Comparison of ENCODE assay signal across 10 mouse cellular contexts in genomic region chr7:126795387-126796317, GRCm38 (mm10). TPM values are rescaled to one million over a fixed set of nuclear protein-coding genes. Genes with fewer than 3 reads are reported as not detected.
A peak's percentile ranks its signal among the peaks of the same experiment; 100 is the strongest.
DNase-seq lines count a peak whose midpoint lies in the region; ATAC-seq and TF ChIP-seq lines count a peak whose summit lies in the region.
"Had no signal": no experiment of that assay in that cellular context is flagged by ENCODE, and none has a peak within 500 bp of the region (broad histone marks: within the 10 kb centered on the region; RNA-seq: fewer than 3 reads in every experiment).

No protein-coding gene starts in this region.

- no peaks in the 10 kb centered on the region for H3K9me3 ChIP-seq in heart, embryonic 10.5 days
- H3K9me3 ChIP-seq in lung, postnatal 0 days (ENCODE audit: low read length) = no peaks in the 10 kb centered on the region
- no peaks in the 10 kb centered on the region for H3K9me3 ChIP-seq in embryonic facial prominence, embryonic 10.5 days
- no peaks in the 10 kb centered on the region for H3K9me3 ChIP-seq in midbrain, postnatal 0 days (ENCODE audit: low read length)
- no peaks in the 10 kb centered on the region for H3K9me3 ChIP-seq in forebrain, embryonic 13.5 days (replicated peaks)
- H3K9me3 ChIP-seq: forebrain, embryonic 12.5 days had no signal

- no peak for DNase-seq in heart, embryonic 10.5 days (ENCODE audit: low spot score)
- no peak for DNase-seq in heart, postnatal 4 days
- DNase-seq in lung, postnatal 0 days (ENCODE audit: low spot score) = no peak
- DNase-seq in lung, postnatal 36 days = no peak
- peak; percentile 37 for DNase-seq in embryonic facial prominence, embryonic 10.5 days (ENCODE audit: low spot score)
- DNase-seq in midbrain, postnatal 0 days (ENCODE audit: low spot score) = no peak
- DNase-seq in right cerebral cortex, adult 18-20 months = no peak

- no peak for ATAC-seq in lung, postnatal 0 days
- no peak for ATAC-seq in midbrain, postnatal 0 days (ENCODE audit: low FRiP score)
- ATAC-seq in forebrain, embryonic 13.5 days = no peak

- peaks cover 45% of the 10 kb centered on the region for H3K36me3 ChIP-seq in heart, embryonic 10.5 days
- peaks cover 19% of the 10 kb centered on the region; the same call in 1 of the 2 replicates for H3K36me3 ChIP-seq in lung, postnatal 0 days (ENCODE audit: insufficient read depth, low read length)
- H3K36me3 ChIP-seq in embryonic facial prominence, embryonic 10.5 days (replicated peaks) = peaks cover 44% of the 10 kb centered on the region
- H3K36me3 ChIP-seq in midbrain, postnatal 0 days (ENCODE audit: insufficient read depth, low read length) = peaks cover 16% of the 10 kb centered on the region; the same call in 1 of the 2 replicates
- peaks cover 35% of the 10 kb centered on the region for H3K36me3 ChIP-seq in forebrain, embryonic 13.5 days (ENCODE audit: poor library complexity, severe bottlenecking)

- no peak overlapping the region for H3K4me2 ChIP-seq in lung, postnatal 0 days (replicated peaks; ENCODE audit: low read depth, low read length)
- no peak overlapping the region for H3K4me2 ChIP-seq in midbrain, postnatal 0 days (ENCODE audit: low read depth, low read length, poor library complexity, severe bottlenecking)
- H3K4me2 ChIP-seq in forebrain, embryonic 13.5 days = no peak overlapping the region
- H3K4me2 ChIP-seq: forebrain, embryonic 12.5 days had no signal

- WGBS in heart, embryonic 10.5 days = 83% methylated on average over 16 of the region's 16 CpGs
- 79% methylated on average over 16 of the region's 16 CpGs for WGBS in lung, postnatal 0 days
- 86% methylated on average over 16 of the region's 16 CpGs for WGBS in embryonic facial prominence, embryonic 10.5 days
- WGBS in midbrain, postnatal 0 days = 76% methylated on average over 16 of the region's 16 CpGs
- 83% methylated on average over 16 of the region's 16 CpGs for WGBS in forebrain, embryonic 13.5 days

- peaks cover 56% of the 10 kb centered on the region for H3K4me1 ChIP-seq in heart, embryonic 10.5 days
- H3K4me1 ChIP-seq in lung, postnatal 0 days (ENCODE audit: insufficient read depth, low read depth, low read length) = peaks cover 15% of the 10 kb centered on the region; the same call in 1 of the 2 replicates
- peaks cover 59% of the 10 kb centered on the region for H3K4me1 ChIP-seq in embryonic facial prominence, embryonic 10.5 days
- H3K4me1 ChIP-seq in midbrain, postnatal 0 days (ENCODE audit: insufficient read depth, low read length) = peaks cover 16% of the 10 kb centered on the region
- H3K4me1 ChIP-seq in forebrain, embryonic 13.5 days = peaks cover 55% of the 10 kb centered on the region

- H3K4me3 ChIP-seq in heart, embryonic 10.5 days = peak overlapping the region; percentile 94
- no peak overlapping the region for H3K4me3 ChIP-seq in lung, postnatal 0 days (ENCODE audit: low read depth, low read length)
- peak overlapping the region; percentile 93 for H3K4me3 ChIP-seq in embryonic facial prominence, embryonic 10.5 days
- no peak overlapping the region for H3K4me3 ChIP-seq in midbrain, postnatal 0 days (ENCODE audit: low read depth, low read length)
- no peak overlapping the region for H3K4me3 ChIP-seq in forebrain, embryonic 13.5 days

- H3K27ac ChIP-seq in heart, embryonic 10.5 days = peak overlapping the region; percentile 56; the same call in 1 of the 2 replicates
- no peak overlapping the region for H3K27ac ChIP-seq in lung, postnatal 0 days (ENCODE audit: low read length)
- H3K27ac ChIP-seq in embryonic facial prominence, embryonic 10.5 days (replicated peaks) = no peak overlapping the region
- H3K27ac ChIP-seq in midbrain, postnatal 0 days (ENCODE audit: low read depth, low read length) = no peak overlapping the region
- H3K27ac ChIP-seq in forebrain, embryonic 13.5 days = no peak overlapping the region
- H3K27ac ChIP-seq: forebrain, embryonic 12.5 days had no signal

- H3K27me3 ChIP-seq in heart, embryonic 10.5 days (ENCODE audit: insufficient read depth, poor library complexity, severe bottlenecking) = no peaks in the 10 kb centered on the region
- H3K27me3 ChIP-seq in lung, postnatal 0 days (replicated peaks; ENCODE audit: insufficient read depth, low read length) = no peaks in the 10 kb centered on the region
- H3K27me3 ChIP-seq in embryonic facial prominence, embryonic 10.5 days (replicated peaks; ENCODE audit: low read depth, poor library complexity, severe bottlenecking) = no peaks in the 10 kb centered on the region
- H3K27me3 ChIP-seq in midbrain, postnatal 0 days (ENCODE audit: insufficient read depth, low read length) = no peaks in the 10 kb centered on the region
- no peaks in the 10 kb centered on the region for H3K27me3 ChIP-seq in forebrain, embryonic 13.5 days
- H3K27me3 ChIP-seq: forebrain, embryonic 12.5 days had no signal

- peak; percentile 29; the same call in 1 of the 2 replicates for TF ChIP-seq CTCF in lung, postnatal 0 days (IDR thresholded peaks at IDR 0.05)
- peak; percentile 51 for TF ChIP-seq CTCF in midbrain, postnatal 0 days (IDR thresholded peaks at IDR 0.05)

- no peak for TF ChIP-seq EP300 in lung, postnatal 0 days (IDR thresholded peaks at IDR 0.05)

- no peak overlapping the region for H3K9ac ChIP-seq in lung, postnatal 0 days (replicated peaks; ENCODE audit: low read depth)
- H3K9ac ChIP-seq in midbrain, postnatal 0 days (replicated peaks; ENCODE audit: low read length, poor library complexity, severe bottlenecking) = no peak overlapping the region
- no peak overlapping the region for H3K9ac ChIP-seq in forebrain, embryonic 13.5 days

RNA-seq across cellular contexts. Expression of gene Fam57b, which starts 1.8 kb away (rescaled TPM):
- 0.06 and 0.38 TPM in 2 replicates for polyA plus RNA-seq in heart, embryonic 10.5 days (2016; fragmentation: Nextera tagmentation; extraction: Ambion mirVana)
- 1 to 10 TPM; 7.7 to 9.3 TPM for total RNA-seq in heart, postnatal 4 days (2021)
- polyA plus RNA-seq in lung, postnatal 0 days (2015; fragmentation: Nextera tagmentation; extraction: Ambion mirVana) = 0.13 and 0.19 TPM in 2 replicates
- polyA plus RNA-seq in embryonic facial prominence, embryonic 10.5 days (2016; fragmentation: Nextera tagmentation; extraction: Ambion mirVana) = 0.80 and 1.2 TPM in 2 replicates
- total RNA-seq in midbrain, postnatal 0 days (2014; rRNA removed) = 52.5 and 60.2 TPM in 2 replicates
- polyA plus RNA-seq in midbrain, postnatal 0 days (2015; fragmentation: Nextera tagmentation; extraction: Ambion mirVana) = 56.3 and 57.1 TPM in 2 replicates
- 27.0 and 30.0 TPM in 2 replicates for polyA plus RNA-seq in forebrain, embryonic 13.5 days (2015; fragmentation: Nextera tagmentation; extraction: Ambion mirVana)
- polyA plus RNA-seq: limb, embryonic 11.5 days had no signal

RNA-seq across cellular contexts. Expression of gene Ppp4c, which starts 3.4 kb away (rescaled TPM):
- polyA plus RNA-seq in heart, embryonic 10.5 days (2016; fragmentation: Nextera tagmentation; extraction: Ambion mirVana) = 233 and 325 TPM in 2 replicates
- total RNA-seq in heart, postnatal 4 days (2021) = 10 to 100 TPM; 67.6 to 76.6 TPM
- polyA plus RNA-seq in lung, postnatal 0 days (2015; fragmentation: Nextera tagmentation; extraction: Ambion mirVana) = 150 and 151 TPM in 2 replicates
- polyA plus RNA-seq in embryonic facial prominence, embryonic 10.5 days (2016; fragmentation: Nextera tagmentation; extraction: Ambion mirVana) = 390 and 408 TPM in 2 replicates
- total RNA-seq in midbrain, postnatal 0 days (2014; rRNA removed) = 107 and 137 TPM in 2 replicates
- polyA plus RNA-seq in midbrain, postnatal 0 days (2015; fragmentation: Nextera tagmentation; extraction: Ambion mirVana) = 127 and 135 TPM in 2 replicates
- polyA plus RNA-seq in forebrain, embryonic 13.5 days (2015; fragmentation: Nextera tagmentation; extraction: Ambion mirVana) = 246 and 258 TPM in 2 replicates

RNA-seq across cellular contexts. Expression of gene Tbx6, which starts 14.4 kb away (rescaled TPM):
- 0.23 and 0.53 TPM in 2 replicates for polyA plus RNA-seq in heart, embryonic 10.5 days (2016; fragmentation: Nextera tagmentation; extraction: Ambion mirVana)
- under 1 TPM in 1 of 2 experiments, not detected in 1; 0.26 TPM for total RNA-seq in heart, postnatal 4 days (2021)
- 0.56 and 0.74 TPM in 2 replicates for polyA plus RNA-seq in lung, postnatal 0 days (2015; fragmentation: Nextera tagmentation; extraction: Ambion mirVana)
- 0.36 and 0.60 TPM in 2 replicates for polyA plus RNA-seq in embryonic facial prominence, embryonic 10.5 days (2016; fragmentation: Nextera tagmentation; extraction: Ambion mirVana)
- total RNA-seq in midbrain, postnatal 0 days (2014; rRNA removed) = 0.16 and 1.1 TPM in 2 replicates
- 0.21 and 0.38 TPM in 2 replicates for polyA plus RNA-seq in midbrain, postnatal 0 days (2015; fragmentation: Nextera tagmentation; extraction: Ambion mirVana)
- 0.43 and 0.55 TPM in 2 replicates for polyA plus RNA-seq in forebrain, embryonic 13.5 days (2015; fragmentation: Nextera tagmentation; extraction: Ambion mirVana)

RNA-seq across cellular contexts. Expression of gene Ypel3, which starts 18.9 kb away (rescaled TPM):
- polyA plus RNA-seq in heart, embryonic 10.5 days (2016; fragmentation: Nextera tagmentation; extraction: Ambion mirVana) = 43.4 and 66.0 TPM in 2 replicates
- 10 to 100 TPM; 31.8 to 34.0 TPM for total RNA-seq in heart, postnatal 4 days (2021)
- polyA plus RNA-seq in lung, postnatal 0 days (2015; fragmentation: Nextera tagmentation; extraction: Ambion mirVana) = 325 and 340 TPM in 2 replicates
- polyA plus RNA-seq in embryonic facial prominence, embryonic 10.5 days (2016; fragmentation: Nextera tagmentation; extraction: Ambion mirVana) = 51.1 and 64.4 TPM in 2 replicates
- 196 and 209 TPM in 2 replicates for total RNA-seq in midbrain, postnatal 0 days (2014; rRNA removed)
- polyA plus RNA-seq in midbrain, postnatal 0 days (2015; fragmentation: Nextera tagmentation; extraction: Ambion mirVana) = 219 and 235 TPM in 2 replicates
- polyA plus RNA-seq in forebrain, embryonic 13.5 days (2015; fragmentation: Nextera tagmentation; extraction: Ambion mirVana) = 124 and 143 TPM in 2 replicates

RNA-seq across cellular contexts. Expression of gene Gdpd3, which starts 29.5 kb away (rescaled TPM):
- 1.3 and 1.5 TPM in 2 replicates for polyA plus RNA-seq in heart, embryonic 10.5 days (2016; fragmentation: Nextera tagmentation; extraction: Ambion mirVana)
- total RNA-seq in heart, postnatal 4 days (2021) = 1 to 10 TPM; 3.7 to 4.2 TPM
- polyA plus RNA-seq in lung, postnatal 0 days (2015; fragmentation: Nextera tagmentation; extraction: Ambion mirVana) = 3.4 and 4.1 TPM in 2 replicates
- polyA plus RNA-seq in embryonic facial prominence, embryonic 10.5 days (2016; fragmentation: Nextera tagmentation; extraction: Ambion mirVana) = 0.96 and 1.8 TPM in 2 replicates
- 0.66 TPM in 1 of 2 replicates, not detected in the other for total RNA-seq in midbrain, postnatal 0 days (2014; rRNA removed)
- 1.3 TPM in 2 replicates for polyA plus RNA-seq in midbrain, postnatal 0 days (2015; fragmentation: Nextera tagmentation; extraction: Ambion mirVana)
- 1.7 and 2.8 TPM in 2 replicates for polyA plus RNA-seq in forebrain, embryonic 13.5 days (2015; fragmentation: Nextera tagmentation; extraction: Ambion mirVana)

Comparison
In these comparisons a context has a peak if more than half of its experiments do, and no peak if none do; other contexts are left out.
1. H3K4me3 ChIP-seq: peak in heart, embryonic 10.5 days (single experiment) and embryonic facial prominence, embryonic 10.5 days (single experiment); none in lung, postnatal 0 days (single experiment), midbrain, postnatal 0 days (single experiment) and forebrain, embryonic 13.5 days (single experiment).
2. RNA of gene Fam57b, which starts 1.8 kb away (polyA plus RNA-seq): 56.3 to 57.1 TPM in midbrain, postnatal 0 days and 27.0 to 30.0 TPM in forebrain, embryonic 13.5 days; 0.80 to 1.2 TPM in embryonic facial prominence, embryonic 10.5 days, 0.06 to 0.38 TPM in heart, embryonic 10.5 days and 0.13 to 0.19 TPM in lung, postnatal 0 days; every median in the first group is over 10 times any median in the second.